Mouse (Mus musculus) liver, embryonic 12.5 days (tissue): ENCODE data around the gene Snap29. TPM values are rescaled to one million over a fixed set of nuclear protein-coding genes. Genes with fewer than 3 reads are reported as not detected.

Experiments used
- ATAC-seq: fragments of 200-750 bp; cut with Nextera tagmentation; 2 replicates; pipeline ENCODE4 v1.8.0; 2017; ENCODE audit warnings: moderate number of reproducible peaks, mild to moderate bottlenecking, moderate library complexity
- H3K27ac ChIP-seq: fragments of 300-500 bp; sonication (generic); 2 replicates; pipeline ENCODE4 v1.5.1; 2016; ENCODE audit warnings: mild to moderate bottlenecking
- H3K27me3 ChIP-seq: fragments of 300-500 bp; sonication (generic); replicated peaks from 2 replicates; pipeline ENCODE4 v1.6.1; 2016; ENCODE audit warnings: mild to moderate bottlenecking, moderate library complexity
- H3K36me3 ChIP-seq: fragments of 300-500 bp; sonication (generic); 2 replicates; pipeline ENCODE4 v1.6.1; 2016; ENCODE audit warnings: mild to moderate bottlenecking, moderate library complexity
- H3K4me1 ChIP-seq: fragments of 300-500 bp; sonication (generic); 2 replicates; pipeline ENCODE4 v1.6.1; 2016
- H3K4me2 ChIP-seq: fragments of 300-500 bp; sonication (generic); 2 replicates; pipeline ENCODE4 v1.6.1; 2016; ENCODE audit warnings: mild to moderate bottlenecking, moderate library complexity
- H3K4me3 ChIP-seq: fragments of 300-500 bp; sonication (generic); 2 replicates; pipeline ENCODE4 v1.5.1; 2016; ENCODE audit warnings: mild to moderate bottlenecking, moderate library complexity
- H3K9ac ChIP-seq: fragments of 300-500 bp; sonication (generic); 2 replicates; pipeline ENCODE4 v1.6.1; 2016; ENCODE audit warnings: mild to moderate bottlenecking, moderate library complexity
- H3K9me3 ChIP-seq: fragments of 300-500 bp; sonication (generic); replicated peaks from 2 replicates; pipeline ENCODE4 v1.6.1; 2016; ENCODE audit warnings: mild to moderate bottlenecking, moderate library complexity
- WGBS: fragments of 180-500 bp; shearing (Covaris S2); methylation state at CpG from one replicate; pipeline ENCODE4 v1.1.7; 2016; ENCODE audit not compliant: insufficient replicate concordance; 5-methylcytosine and 5-hydroxymethylcytosine counted together
- polyA plus RNA-seq: library from polyadenylated mRNA; unstranded; fragments of >200 nt; fragmentation: Nextera tagmentation; extraction: Ambion mirVana; gene quantifications from 2 replicates; pipeline ENCODE4 v1.2.1, GENCODE M21; 2016

Gene Snap29
- polyA plus RNA-seq, 1 experiment from 2014 or later, result 10.6 TPM

GRCm38 (mm10) chr16:17432576-17432975, 26.8 kb downstream of the Snap29 start:
- 66% methylated on average over 2 of the region's 2 CpGs for WGBS
- no peaks in the 10 kb centered on the region for H3K9me3 ChIP-seq
- no peak for ATAC-seq
- H3K4me2 ChIP-seq, result no peak overlapping the region
- H3K9ac ChIP-seq, result no peak overlapping the region
- H3K36me3 ChIP-seq, result peaks cover 21% of the 10 kb centered on the region
- H3K4me3 ChIP-seq, result no peak overlapping the region
- H3K27ac ChIP-seq, result no peak overlapping the region
- H3K27me3 ChIP-seq, result no peaks in the 10 kb centered on the region
- no peaks in the 10 kb centered on the region for H3K4me1 ChIP-seq

GRCm38 (mm10) chr16:17451541-17452372, 46.0 kb downstream of the Snap29 start, which contains the start of gene Crkl:
Gene Crkl, plus strand, starts transcription at chr16:17451987.
- peak within 1 kb of the TSS; percentile 79 for H3K4me2 ChIP-seq
- peaks cover 39% of the 10 kb centered on the region for H3K4me1 ChIP-seq
- peak; percentile 96 for ATAC-seq
- no peaks in the 10 kb centered on the region for H3K9me3 ChIP-seq
- H3K27ac ChIP-seq, result peak within 1 kb of the TSS; percentile 94
- H3K27me3 ChIP-seq, result no peaks in the 10 kb centered on the region
- peak within 1 kb of the TSS; percentile 98 for H3K4me3 ChIP-seq
- H3K9ac ChIP-seq, result peak within 1 kb of the TSS; percentile 96
- WGBS, result under 1% methylated on average over 63 of the region's 63 CpGs
- H3K36me3 ChIP-seq, result peaks cover 21% of the 10 kb centered on the region

- peak overlapping the region; percentile 94 for H3K27ac ChIP-seq
- no peaks in the 10 kb centered on the region for H3K27me3 ChIP-seq
- peaks cover 45% of the 10 kb centered on the region for H3K4me1 ChIP-seq
- H3K36me3 ChIP-seq, result peaks cover 25% of the 10 kb centered on the region
- H3K9me3 ChIP-seq, result no peaks in the 10 kb centered on the region
- under 1% methylated on average over 24 of the region's 24 CpGs for WGBS
- peak; percentile 48 for ATAC-seq
- H3K4me3 ChIP-seq, result peak overlapping the region; percentile 98
- H3K4me2 ChIP-seq, result peak overlapping the region; percentile 79
- peak overlapping the region; percentile 96 for H3K9ac ChIP-seq
These were observed 46.6 kb downstream of the Snap29 start for GRCm38 (mm10) chr16:17452373-17452715.

GRCm38 (mm10) chr16:17456901-17457300, 51.1 kb downstream of the Snap29 start:
- H3K36me3 ChIP-seq, result peaks cover 55% of the 10 kb centered on the region
- WGBS, result 100% methylated on average over 1 of the region's 1 CpGs

GRCm38 (mm10) chr16:17460254-17460653, 54.5 kb downstream of the Snap29 start:
- no peaks in the 10 kb centered on the region for H3K9me3 ChIP-seq
- H3K4me3 ChIP-seq, result no peak overlapping the region
- H3K27ac ChIP-seq, result no peak overlapping the region
- no peaks in the 10 kb centered on the region for H3K27me3 ChIP-seq
- H3K4me2 ChIP-seq, result no peak overlapping the region
- no peak overlapping the region for H3K9ac ChIP-seq
- 73% methylated on average over 4 of the region's 4 CpGs for WGBS
- ATAC-seq, result no peak
- peaks cover 53% of the 10 kb centered on the region for H3K4me1 ChIP-seq
- H3K36me3 ChIP-seq, result peaks cover 60% of the 10 kb centered on the region

More at GRCm38 (mm10) chr16:17456901-17457300, 51.1 kb downstream of the Snap29 start:
- Histone ChIP-seq H3K4me2 (no peak overlapping the region), H3K9me3 (no peaks in the 10 kb centered on the region), H3K4me3 (no peak overlapping the region), H3K9ac (no peak overlapping the region), H3K4me1 (peaks cover 60% of the 10 kb centered on the region), H3K27ac (no peak overlapping the region), H3K27me3 (no peaks in the 10 kb centered on the region)
- ATAC-seq, result no peak

- peaks cover 48% of the 10 kb centered on the region for H3K36me3 ChIP-seq
- 0 out of 2 replicates have a peak overlapping the region, but pooled peaks have one; percentile 13 for H3K27ac ChIP-seq
- H3K27me3 ChIP-seq, result no peaks in the 10 kb centered on the region
- H3K4me1 ChIP-seq, result peaks cover 47% of the 10 kb centered on the region
- no peak overlapping the region for H3K4me3 ChIP-seq
- H3K4me2 ChIP-seq, result peak overlapping the region; percentile 19
- H3K9ac ChIP-seq, result no peak overlapping the region
- no peak for ATAC-seq
- 70% methylated on average over 1 of the region's 1 CpGs for WGBS
- H3K9me3 ChIP-seq, result no peaks in the 10 kb centered on the region
These were observed 55.8 kb downstream of the Snap29 start for GRCm38 (mm10) chr16:17461596-17461995.

- Histone ChIP-seq H3K4me3 (no peak overlapping the region), H3K4me2 (no peak overlapping the region), H3K36me3 (peaks cover 40% of the 10 kb centered on the region), H3K27me3 (no peaks in the 10 kb centered on the region), H3K4me1 (peaks cover 36% of the 10 kb centered on the region), H3K9ac (no peak overlapping the region), H3K27ac (no peak overlapping the region), H3K9me3 (no peaks in the 10 kb centered on the region)
- ATAC-seq, result no peak
- WGBS, result 82% methylated on average over 2 of the region's 2 CpGs
These were observed 57.4 kb downstream of the Snap29 start for GRCm38 (mm10) chr16:17463184-17463583.

DNA sequence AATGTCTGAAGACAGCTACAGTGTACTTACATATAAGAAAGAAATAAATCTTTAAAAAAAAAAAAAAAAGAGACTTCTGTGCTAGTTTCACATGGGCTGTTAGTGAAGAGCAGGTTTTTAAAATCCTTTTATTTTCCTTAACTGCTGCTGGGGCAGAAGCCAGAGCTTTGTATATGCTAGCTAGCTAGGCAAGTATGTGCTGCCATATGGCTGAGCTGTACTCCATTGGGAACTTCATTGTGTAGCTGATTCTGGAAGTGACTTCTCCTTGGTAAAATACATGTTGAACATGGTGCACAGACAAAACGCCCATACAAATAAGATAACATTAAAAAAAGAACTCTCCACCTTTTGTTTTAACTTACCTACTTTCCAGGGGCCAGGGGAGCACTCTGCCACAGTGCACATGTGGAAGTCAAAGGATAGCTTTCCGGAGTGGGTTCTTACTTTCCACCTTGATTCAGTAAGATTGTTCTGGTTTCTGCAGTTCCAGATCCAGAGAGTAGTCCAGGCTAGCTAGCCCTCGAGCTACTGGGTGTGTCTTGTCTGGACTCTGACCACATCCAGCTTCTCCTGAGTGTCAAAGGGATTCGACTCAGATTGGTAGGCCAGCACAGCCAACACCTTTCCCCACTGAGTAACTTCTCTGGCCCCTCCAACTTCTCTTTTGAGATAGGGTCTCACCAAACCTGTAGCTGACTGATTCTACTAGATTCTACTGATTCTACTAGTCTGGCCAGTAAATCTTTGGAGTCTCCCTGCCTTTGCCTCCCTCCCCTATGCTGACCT, 61.3 kb downstream of the Snap29 start:
- H3K4me1 ChIP-seq, result peaks cover 15% of the 10 kb centered on the region
- ATAC-seq, result no peak
- no peaks in the 10 kb centered on the region for H3K27me3 ChIP-seq
- no peak overlapping the region for H3K4me2 ChIP-seq
- no peaks in the 10 kb centered on the region for H3K9me3 ChIP-seq
- H3K9ac ChIP-seq, result no peak overlapping the region
- no peak overlapping the region for H3K27ac ChIP-seq
- 63% methylated on average over 4 of the region's 4 CpGs for WGBS
- no peak overlapping the region for H3K4me3 ChIP-seq
- peaks cover 53% of the 10 kb centered on the region for H3K36me3 ChIP-seq

DNA sequence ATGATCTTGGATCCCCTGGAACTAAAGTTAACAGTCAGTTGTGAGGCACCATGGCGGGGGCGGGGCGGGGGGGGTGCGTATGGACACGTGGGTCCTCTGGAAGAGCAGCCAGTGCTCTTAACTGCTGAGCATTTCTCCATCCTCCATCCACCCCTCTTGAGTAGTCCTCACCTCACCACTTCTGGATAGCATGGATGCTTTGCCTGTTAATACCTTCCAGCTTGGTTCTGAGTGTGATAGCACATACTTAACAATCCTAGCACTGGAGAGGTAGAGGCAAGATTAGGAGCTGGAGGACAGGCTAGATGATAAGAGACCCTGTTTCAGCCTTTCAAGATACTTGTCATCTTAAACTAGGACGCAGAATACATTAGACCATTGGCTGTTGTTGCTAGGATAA, 66.7 kb downstream of the Snap29 start:
- WGBS, result 68% methylated on average over 6 of the region's 6 CpGs
- H3K9ac ChIP-seq, result no peak overlapping the region
- H3K9me3 ChIP-seq, result no peaks in the 10 kb centered on the region
- H3K27ac ChIP-seq, result no peak overlapping the region
- H3K36me3 ChIP-seq, result peaks cover 77% of the 10 kb centered on the region
- H3K4me3 ChIP-seq, result no peak overlapping the region
- no peak for ATAC-seq
- H3K4me2 ChIP-seq, result no peak overlapping the region
- no peaks in the 10 kb centered on the region for H3K27me3 ChIP-seq
- peaks cover 11% of the 10 kb centered on the region; the same call in 1 of the 2 replicates for H3K4me1 ChIP-seq

DNA sequence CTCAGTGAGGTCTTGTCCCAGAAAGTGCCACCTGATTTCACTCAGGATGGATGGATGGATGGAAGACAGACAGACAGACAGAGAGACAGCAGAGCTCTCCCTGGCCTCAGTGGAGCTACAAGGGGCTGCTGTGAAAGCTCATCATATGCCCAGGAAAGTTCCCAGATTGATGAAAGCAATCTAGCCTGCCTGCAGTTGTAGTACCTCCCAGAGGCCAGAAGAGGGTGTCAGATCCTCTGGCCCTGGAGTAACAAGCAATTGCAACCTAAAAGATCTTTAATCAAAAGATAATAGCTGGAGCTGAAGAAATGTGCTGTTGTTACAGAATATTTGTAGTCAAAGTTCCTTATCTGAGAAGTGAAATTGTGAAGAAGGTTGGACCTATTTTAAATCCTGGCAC, 68.3 kb downstream of the Snap29 start:
- Histone ChIP-seq H3K27ac (no peak overlapping the region), H3K4me3 (no peak overlapping the region), H3K9ac (no peak overlapping the region), H3K27me3 (no peaks in the 10 kb centered on the region), H3K36me3 (peaks cover 86% of the 10 kb centered on the region), H3K9me3 (no peaks in the 10 kb centered on the region), H3K4me1 (peaks cover 27% of the 10 kb centered on the region), H3K4me2 (no peak overlapping the region)
- no peak for ATAC-seq

DNA sequence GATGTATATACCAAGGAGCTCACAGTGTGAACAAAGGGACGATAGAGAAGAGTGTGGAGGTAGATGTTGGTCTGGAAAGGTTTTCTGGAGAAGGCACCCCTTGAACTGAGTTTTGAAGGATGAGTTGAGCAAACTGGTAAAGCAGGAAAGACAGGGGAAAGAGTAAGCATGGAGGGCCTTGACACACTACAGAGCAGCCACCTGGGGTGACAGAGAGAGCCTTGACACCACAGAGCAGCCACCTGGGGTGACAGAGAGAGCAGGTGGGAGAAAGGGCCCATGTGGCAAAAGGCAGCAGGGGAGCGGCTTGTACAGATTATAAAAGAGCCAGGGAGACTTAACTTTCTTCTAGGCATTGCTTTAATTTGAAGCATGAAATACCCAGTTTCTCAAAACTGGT, 69.0 kb downstream of the Snap29 start:
- no peaks in the 10 kb centered on the region for H3K27me3 ChIP-seq
- H3K4me1 ChIP-seq, result peaks cover 32% of the 10 kb centered on the region
- no peak overlapping the region for H3K4me2 ChIP-seq
- ATAC-seq, result no peak
- no peaks in the 10 kb centered on the region for H3K9me3 ChIP-seq
- H3K9ac ChIP-seq, result no peak overlapping the region
- peaks cover 85% of the 10 kb centered on the region for H3K36me3 ChIP-seq
- 80% methylated on average over 2 of the region's 2 CpGs for WGBS
- H3K27ac ChIP-seq, result no peak overlapping the region
- no peak overlapping the region for H3K4me3 ChIP-seq

DNA sequence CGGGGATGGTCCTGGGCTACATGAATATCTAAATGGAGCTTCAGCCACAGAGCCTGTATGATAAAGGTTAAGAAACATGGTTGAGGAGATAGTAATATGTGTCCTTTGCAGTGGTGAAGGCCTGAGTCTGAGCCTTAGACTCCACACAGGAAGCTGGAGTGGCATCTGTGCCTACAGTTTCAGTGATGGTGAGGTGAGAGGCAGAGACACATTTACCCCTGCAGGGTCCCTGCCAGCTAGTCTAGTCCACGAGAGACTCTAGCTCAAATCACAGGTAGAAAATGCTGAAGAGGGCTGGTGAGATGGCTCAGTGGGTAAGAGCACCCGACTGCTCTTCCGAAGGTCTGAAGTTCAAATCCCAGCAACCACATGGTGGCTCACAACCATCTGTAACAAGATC, 69.5 kb downstream of the Snap29 start:
- ATAC-seq, result no peak
- H3K4me3 ChIP-seq, result no peak overlapping the region
- H3K4me2 ChIP-seq, result no peak overlapping the region
- H3K27ac ChIP-seq, result no peak overlapping the region
- 83% methylated on average over 4 of the region's 4 CpGs for WGBS
- H3K27me3 ChIP-seq, result no peaks in the 10 kb centered on the region
- H3K9me3 ChIP-seq, result no peaks in the 10 kb centered on the region
- peaks cover 37% of the 10 kb centered on the region for H3K4me1 ChIP-seq
- peaks cover 82% of the 10 kb centered on the region for H3K36me3 ChIP-seq
- H3K9ac ChIP-seq, result no peak overlapping the region
